Mouse (Mus musculus) frontal cortex, adult (tissue): ENCODE measurements at regions not wholly inside any gene's neighbourhood (a gene's known extent, or its start where the extent isn't known, plus 50 kb on each side); places are given as distances from the start of the nearest gene placed in this dataset.

ENCODE experiments used
- ATAC-seq: cut with Nextera tagmentation; 2 replicates; pipeline ENCODE4 v1.9.2; 2017; ENCODE audit warnings: mild to moderate bottlenecking, moderate library complexity, mixed read lengths; ENCODE audit not compliant: low TSS enrichment

DNA sequence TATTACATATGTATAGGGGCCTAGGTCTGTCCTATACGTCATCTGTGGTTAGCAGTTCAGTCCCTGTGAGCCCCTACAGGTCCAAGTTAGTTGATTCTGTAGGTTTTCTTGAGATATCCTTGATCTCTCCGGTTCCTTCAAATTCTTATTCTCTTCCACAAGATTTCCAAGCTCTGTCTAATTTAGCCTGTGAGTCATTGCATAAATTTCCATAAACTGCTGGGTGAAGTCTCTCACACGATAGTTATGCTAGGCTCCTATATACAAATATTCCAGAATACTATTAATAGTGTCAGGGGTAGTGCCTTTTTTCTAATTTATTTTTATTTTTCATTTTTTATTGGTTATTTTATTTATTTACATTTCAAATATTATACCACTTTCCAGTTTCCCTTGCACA, 105.4 kb downstream of the 4921509C19Rik start:
- peak; percentile 98 for ATAC-seq
